Mouse (Mus musculus) retina, adult 2 months (tissue): ENCODE results near the gene Grip1.
A peak's percentile ranks its signal among the peaks of the same experiment; 100 is the strongest.

Experiments used
- DNase-seq: peaks from one replicate; pipeline ENCODE4 v3.0.0-alpha.2; 2012; ENCODE audit warnings: low read depth, low spot score

Grip1 gene

GRCm38 (mm10) chr10:119663586-119663985, 210.0 kb downstream of the Grip1 start:
- no peak for DNase-seq

GRCm38 (mm10) chr10:119666386-119666785, 212.8 kb downstream of the Grip1 start:
- no peak for DNase-seq

GRCm38 (mm10) chr10:119670456-119670855, 216.8 kb downstream of the Grip1 start:
- no peak for DNase-seq

- DNase-seq: no peak
Observed at GRCm38 (mm10) chr10:119684377-119684826, 230.8 kb downstream of the Grip1 start.

- DNase-seq: peak; percentile 32
Observed at GRCm38 (mm10) chr10:119691358-119692083, 237.9 kb downstream of the Grip1 start.

- DNase-seq: no peak
Observed at GRCm38 (mm10) chr10:119692284-119692890, 238.8 kb downstream of the Grip1 start.

GRCm38 (mm10) chr10:119693400-119693799, 239.8 kb downstream of the Grip1 start:
- no peak for DNase-seq

- no peak for DNase-seq
Observed at GRCm38 (mm10) chr10:119697257-119697798, 243.7 kb downstream of the Grip1 start.

GRCm38 (mm10) chr10:119705348-119705747, 251.7 kb downstream of the Grip1 start:
- no peak for DNase-seq

GRCm38 (mm10) chr10:119706281-119706680, 252.7 kb downstream of the Grip1 start:
- DNase-seq: no peak

- no peak for DNase-seq
Observed at GRCm38 (mm10) chr10:119706983-119707382, 253.4 kb downstream of the Grip1 start.

- DNase-seq: no peak
Observed at GRCm38 (mm10) chr10:119721887-119722286, 268.3 kb downstream of the Grip1 start.

GRCm38 (mm10) chr10:119722471-119722870, 268.8 kb downstream of the Grip1 start:
- DNase-seq: no peak

GRCm38 (mm10) chr10:119723671-119724070, 270.0 kb downstream of the Grip1 start:
- DNase-seq: no peak

GRCm38 (mm10) chr10:119725363-119725762, 271.7 kb downstream of the Grip1 start:
- DNase-seq: no peak

- no peak for DNase-seq
Observed at GRCm38 (mm10) chr10:119725966-119726365, 272.3 kb downstream of the Grip1 start.

GRCm38 (mm10) chr10:119726921-119727320, 273.3 kb downstream of the Grip1 start:
- no peak for DNase-seq

GRCm38 (mm10) chr10:119730206-119730605, 276.6 kb downstream of the Grip1 start:
- no peak for DNase-seq

GRCm38 (mm10) chr10:119735011-119735992, 281.7 kb downstream of the Grip1 start:
- DNase-seq: no peak

GRCm38 (mm10) chr10:119739466-119739865, 285.8 kb downstream of the Grip1 start:
- no peak for DNase-seq

- no peak for DNase-seq
Observed at GRCm38 (mm10) chr10:119742722-119743121, 289.1 kb downstream of the Grip1 start.

- DNase-seq: no peak
Observed at GRCm38 (mm10) chr10:119752361-119752798, 298.8 kb downstream of the Grip1 start.
